Mouse (Mus musculus) intestine, postnatal 0 days (tissue): ENCODE results near the gene Agps. TPM values are rescaled to one million over a fixed set of nuclear protein-coding genes. Genes with fewer than 3 reads are reported as not detected.

Experiments used
- polyA plus RNA-seq: library from polyadenylated mRNA; unstranded; fragments of >200 nt; fragmentation: Nextera tagmentation; extraction: Ambion mirVana; gene quantifications from 2 replicates; pipeline ENCODE4 v1.2.1, GENCODE M21; 2015

The Agps gene
- polyA plus RNA-seq, 1 experiment from 2014 or later = 6.5 TPM

Other genes with a start within 250 kb of the Agps start
- 149 and 151 TPM in 2 replicates for gene Hnrnpa3, start 172.9 kb upstream of the Agps start, polyA plus RNA-seq
- 93.6 and 98.0 TPM in 2 replicates for gene Nfe2l2, start 127.5 kb upstream of the Agps start, polyA plus RNA-seq
- gene Ttc30b, start 106.4 kb downstream of the Agps start, polyA plus RNA-seq = 6.4 and 6.7 TPM in 2 replicates
- gene Ttc30a2, start 146.0 kb downstream of the Agps start, polyA plus RNA-seq = 0.13 and 0.23 TPM in 2 replicates
- gene Ttc30a1, start 149.8 kb downstream of the Agps start, polyA plus RNA-seq = 2.4 and 2.6 TPM in 2 replicates